Mouse (Mus musculus) spleen, adult 2 months (tissue): Measurements from ENCODE around the gene Oosp1.

Experiments used
- CTCF ChIP-seq: fragments of 200-500 bp; IDR thresholded peaks from 2 replicates; pipeline ENCODE4 v1.5.1; 2011; ENCODE audit warnings: mild to moderate bottlenecking, inconsistent platforms; ENCODE audit not compliant: insufficient read depth, insufficient read length, insufficient replicate concordance; ENCODE audit errors: extremely low read depth
- POLR2A ChIP-seq: fragments of 200-500 bp; IDR thresholded peaks from 2 replicates; pipeline ENCODE4 v1.6.1; 2011; ENCODE audit warnings: low read depth, low read length, inconsistent platforms

DNA sequence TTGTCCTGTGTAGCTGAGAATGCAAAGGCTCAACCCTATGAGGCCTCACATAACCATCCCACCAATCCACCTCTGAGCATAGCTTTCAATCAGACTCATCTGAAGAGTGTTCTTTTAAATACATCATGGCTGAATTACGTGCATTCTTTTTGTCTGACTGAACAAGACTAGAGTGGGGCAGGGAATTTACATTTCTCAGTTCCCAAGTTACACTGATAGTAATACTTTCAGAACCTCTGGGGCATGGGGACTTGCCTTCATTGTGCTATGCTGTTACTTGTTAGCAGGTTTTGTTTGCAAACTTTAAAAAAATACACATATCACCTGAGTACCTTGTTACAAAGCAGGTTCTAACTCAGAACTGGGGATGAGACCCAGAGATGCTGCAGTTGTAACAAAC lies 504 bp upstream of the Oosp1 start:
- TF ChIP-seq POLR2A: no peak
- no peak for TF ChIP-seq CTCF
